Mouse (Mus musculus): ENCODE measurements around the gene Prkch. TPM values are rescaled to one million over a fixed set of nuclear protein-coding genes. Genes with fewer than 3 reads are reported as not detected.

The Prkch gene
- polyA plus RNA-seq, 1 experiment from 2014 or later: 1.2 TPM

DNA sequence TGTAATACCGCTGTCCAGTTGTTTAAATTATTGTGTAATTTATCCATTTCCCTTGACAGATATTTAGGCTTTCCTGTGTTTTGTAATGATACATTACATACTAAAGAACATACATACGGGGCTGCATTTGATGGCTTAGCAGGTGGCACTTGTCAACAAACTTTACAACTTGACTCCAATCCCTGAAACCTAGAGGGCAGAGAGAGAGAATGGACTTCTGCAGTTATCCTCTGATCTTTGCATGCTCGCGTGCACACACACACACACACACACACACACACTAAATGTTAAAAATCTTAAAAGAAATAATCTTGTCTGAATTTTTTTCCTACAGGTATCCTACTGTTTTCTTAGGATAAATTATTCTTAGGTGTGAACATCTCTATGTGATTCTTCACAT is 236.6 kb downstream of the Prkch start:
- DNase-seq (no peak), ATAC-seq (ENCODE audit: low read depth) (no peak)
- H3K36me3 ChIP-seq: no peaks in the 10 kb centered on the region
- H3K27ac ChIP-seq: no peak overlapping the region
- 70% methylated on average over 4 of the region's 4 CpGs for WGBS (ENCODE audit: insufficient replicate concordance)
- no peaks in the 10 kb centered on the region for H3K27me3 ChIP-seq
- no peaks in the 10 kb centered on the region for H3K4me1 ChIP-seq (replicated peaks)
- H3K4me3 ChIP-seq (replicated peaks): no peak overlapping the region
- no peak overlapping the region for H3K4me2 ChIP-seq
- H3K9me3 ChIP-seq (replicated peaks): no peaks in the 10 kb centered on the region
- no peak overlapping the region for H3K9ac ChIP-seq

DNA sequence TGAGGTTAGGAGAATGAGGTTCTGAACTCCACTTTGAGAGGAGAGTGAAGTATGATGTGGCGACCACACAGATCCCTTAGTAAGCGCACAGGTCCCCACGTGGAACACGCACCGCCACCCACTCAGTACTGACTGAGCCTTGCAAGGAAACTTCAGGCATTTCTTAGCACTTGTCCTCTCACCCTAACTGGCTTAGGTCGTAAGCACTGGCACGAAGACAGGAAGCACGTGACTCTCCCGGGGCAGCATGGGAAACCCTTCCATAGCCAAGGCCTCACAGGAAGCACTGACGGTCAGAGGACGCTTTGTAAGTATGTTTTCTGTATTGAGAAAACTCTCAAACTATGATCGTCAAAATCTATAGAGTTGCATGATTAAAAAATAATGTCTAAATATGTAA is 237.7 kb downstream of the Prkch start:
- Histone ChIP-seq H3K4me3 (replicated peaks) (no peak overlapping the region), H3K9me3 (replicated peaks) (no peaks in the 10 kb centered on the region), H3K27me3 (no peaks in the 10 kb centered on the region), H3K4me1 (replicated peaks) (no peaks in the 10 kb centered on the region), H3K9ac (no peak overlapping the region), H3K4me2 (no peak overlapping the region), H3K36me3 (no peaks in the 10 kb centered on the region), H3K27ac (no peak overlapping the region)
- WGBS (ENCODE audit: insufficient replicate concordance): 64% methylated on average over 12 of the region's 12 CpGs
- ATAC-seq (ENCODE audit: low read depth): no peak
- no peak for DNase-seq

DNA sequence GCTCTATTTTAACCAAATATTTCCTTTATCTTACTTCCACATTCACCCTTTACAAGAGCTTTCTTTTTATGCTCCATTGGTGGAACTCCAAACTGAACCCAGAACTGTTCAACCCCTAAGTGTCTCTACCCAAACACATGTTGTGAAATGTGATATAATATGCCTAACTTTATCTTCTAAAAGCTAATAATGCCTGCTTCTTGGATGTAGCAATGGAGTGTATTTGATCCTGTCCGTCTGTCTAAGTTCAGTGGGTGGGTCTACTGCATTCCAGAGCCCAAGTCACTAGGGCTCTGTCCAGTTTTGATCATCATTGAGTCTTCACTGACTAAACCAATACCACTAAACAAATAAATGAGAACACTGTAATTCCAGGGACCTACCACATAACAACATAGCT is 240.2 kb downstream of the Prkch start:
- H3K27ac ChIP-seq: no peak overlapping the region
- H3K4me1 ChIP-seq (replicated peaks): no peaks in the 10 kb centered on the region
- no peaks in the 10 kb centered on the region for H3K36me3 ChIP-seq
- H3K4me3 ChIP-seq (replicated peaks): no peak overlapping the region
- H3K9ac ChIP-seq: no peak overlapping the region
- DNase-seq (no peak), ATAC-seq (ENCODE audit: low read depth) (no peak)
- no peak overlapping the region for H3K4me2 ChIP-seq
- WGBS (ENCODE audit: insufficient replicate concordance): 56% methylated on average over 1 of the region's 1 CpGs
- H3K9me3 ChIP-seq (replicated peaks): no peaks in the 10 kb centered on the region
- no peaks in the 10 kb centered on the region for H3K27me3 ChIP-seq

Other genes starting within 250 kb of the Prkch start
- gene Tmem30b, start 38.4 kb upstream of the Prkch start, polyA plus RNA-seq (2015; fragmentation: Nextera tagmentation; extraction: Ambion mirVana): 1.7 and 2.4 TPM in 2 replicates